Comparison of ENCODE assay signal across 9 mouse cellular contexts in the genomic region with DNA sequence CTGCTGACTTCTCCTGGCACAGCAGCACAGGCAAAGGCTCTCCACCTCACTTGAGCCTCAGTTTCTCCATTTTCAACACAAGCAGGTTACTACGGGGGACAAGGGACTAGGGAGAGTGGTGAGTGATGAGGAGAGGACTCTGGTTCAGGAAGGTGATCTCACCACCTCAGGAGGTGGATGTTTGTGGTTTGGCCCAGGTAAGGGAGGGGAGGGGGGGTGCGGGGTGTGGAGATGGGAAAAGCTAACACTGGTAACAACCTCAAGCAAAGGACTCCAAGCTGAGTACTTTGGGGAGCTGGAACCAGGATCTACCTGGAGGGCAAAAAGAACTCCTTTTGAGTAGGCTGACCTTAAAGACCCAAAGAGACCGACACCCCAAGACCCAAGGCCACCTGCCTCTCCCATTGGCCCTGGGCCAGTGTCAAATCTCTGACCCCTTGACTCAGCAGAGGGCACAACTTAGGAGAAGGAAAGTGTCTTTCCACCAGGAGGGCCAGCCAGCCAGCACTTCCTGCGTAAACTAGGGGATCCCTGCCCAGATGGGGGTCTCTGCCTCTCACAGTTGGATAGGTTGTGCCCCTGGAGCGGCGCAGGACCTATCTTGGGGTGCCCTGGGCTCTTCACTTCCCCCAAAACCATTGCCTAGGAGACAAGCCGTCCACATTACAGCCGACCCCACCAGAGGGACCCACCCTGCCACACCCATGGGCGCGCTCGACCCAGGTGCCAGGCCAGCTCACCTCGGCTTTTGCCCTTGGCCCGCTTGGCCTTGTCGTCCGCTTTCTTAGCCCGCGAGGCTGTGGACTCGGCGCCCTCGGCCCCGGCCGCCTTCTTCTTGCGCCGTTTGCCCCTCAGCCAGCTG. TPM values are rescaled to one million over a fixed set of nuclear protein-coding genes. Genes with fewer than 3 reads are reported as not detected.
A peak's percentile ranks its signal among the peaks of the same experiment; 100 is the strongest.
DNase-seq lines count a peak whose midpoint lies in the region; ATAC-seq lines count a peak whose summit lies in the region.
"Had no signal": no experiment of that assay in that cellular context is flagged by ENCODE, and none has a peak within 500 bp of the region (broad histone marks: within the 10 kb centered on the region; RNA-seq: fewer than 3 reads in every experiment).

No protein-coding gene starts in this region.

- peak overlapping the region; percentile 78 for H3K9ac ChIP-seq in heart, embryonic 14.5 days (ENCODE audit: low read length)
- H3K9ac ChIP-seq in midbrain, embryonic 12.5 days (replicated peaks): peak overlapping the region; percentile 54

- peak overlapping the region; percentile 53 to 55 for H3K4me3 ChIP-seq in heart, embryonic 14.5 days (ENCODE audit: control insufficient read depth in 1 of 2, insufficient read depth in 1 of 2, low read depth in 1 of 2, low read length in 2 of 2)
- peak overlapping the region; percentile 63 for H3K4me3 ChIP-seq in embryonic facial prominence, embryonic 10.5 days
- peak overlapping the region; percentile 52 for H3K4me3 ChIP-seq in midbrain, embryonic 12.5 days

- intact Hi-C loops in heart, postnatal 14 days (cut with DNase I): no loop called here

- peak overlapping the region; percentile 96 for H3K4me2 ChIP-seq in heart, embryonic 14.5 days (ENCODE audit: low read length)
- peak overlapping the region; percentile 87 for H3K4me2 ChIP-seq in midbrain, embryonic 12.5 days (replicated peaks)

- no peak overlapping the region for H3K27ac ChIP-seq in heart, embryonic 14.5 days (replicated peaks in 1 of 2; ENCODE audit: control insufficient read depth in 1 of 2, insufficient read depth in 1 of 2, low read depth in 2 of 2, low read length in 2 of 2)
- H3K27ac ChIP-seq in embryonic facial prominence, embryonic 10.5 days (replicated peaks): peak overlapping the region; percentile 63; the same call in 1 of the 2 replicates
- H3K27ac ChIP-seq in midbrain, embryonic 12.5 days (replicated peaks): no peak overlapping the region

- ATAC-seq in heart, embryonic 14.5 days (ENCODE audit: insufficient number of reproducible peaks, insufficient read depth, low FRiP score, low read depth): no peak
- ATAC-seq in midbrain, embryonic 12.5 days (ENCODE audit: low FRiP score, low read depth): no peak

- WGBS in heart, embryonic 14.5 days: 8% methylated on average over 24 of the region's 24 CpGs
- 8% methylated on average over 24 of the region's 24 CpGs for WGBS in embryonic facial prominence, embryonic 10.5 days
- 11% methylated on average over 24 of the region's 24 CpGs for WGBS in midbrain, embryonic 12.5 days

- peaks cover 9 to 16% of the 10 kb centered on the region in 2 experiments for H3K4me1 ChIP-seq in heart, embryonic 14.5 days (ENCODE audit: control insufficient read depth in 2 of 2, insufficient read depth in 2 of 2, low read length in 2 of 2)
- peaks cover 47% of the 10 kb centered on the region for H3K4me1 ChIP-seq in embryonic facial prominence, embryonic 10.5 days
- H3K4me1 ChIP-seq in midbrain, embryonic 12.5 days: peaks cover 38% of the 10 kb centered on the region

- H3K36me3 ChIP-seq in heart, embryonic 14.5 days (ENCODE audit: control insufficient read depth, insufficient read depth, low read length): no peaks in the 10 kb centered on the region
- no peaks in the 10 kb centered on the region for H3K36me3 ChIP-seq in embryonic facial prominence, embryonic 10.5 days (replicated peaks)
- no peaks in the 10 kb centered on the region for H3K36me3 ChIP-seq in midbrain, embryonic 12.5 days

- no peaks in the 10 kb centered on the region for H3K9me3 ChIP-seq in heart, embryonic 14.5 days (ENCODE audit: control insufficient read depth, low read length)
- H3K9me3 ChIP-seq in embryonic facial prominence, embryonic 10.5 days: no peaks in the 10 kb centered on the region
- no peaks in the 10 kb centered on the region for H3K9me3 ChIP-seq in midbrain, embryonic 12.5 days

- peaks cover 86% of the 10 kb centered on the region for H3K27me3 ChIP-seq in heart, embryonic 14.5 days (ENCODE audit: control insufficient read depth, insufficient read depth, low read length)
- peaks cover 85% of the 10 kb centered on the region for H3K27me3 ChIP-seq in embryonic facial prominence, embryonic 10.5 days (replicated peaks; ENCODE audit: low read depth, poor library complexity, severe bottlenecking)
- peaks cover 73% of the 10 kb centered on the region for H3K27me3 ChIP-seq in midbrain, embryonic 12.5 days

- DNase-seq in heart, postnatal 14 days: no peak
- peak; percentile 53 for DNase-seq in embryonic facial prominence, embryonic 10.5 days (ENCODE audit: low spot score)
- DNase-seq in kidney, adult 9 months: peak; percentile 55
- no peak for DNase-seq in layer of hippocampus, adult 18-20 months (ENCODE audit: low spot score in 2 of 2)
- DNase-seq in T-cell, adult 2 months (ENCODE audit: low spot score): no peak
- no peak for DNase-seq in frontal cortex, postnatal 14 days (ENCODE audit: low spot score in 2 of 2)

RNA-seq across cellular contexts. Expression of gene C77080, which starts 13.6 kb away (rescaled TPM):
- 1.3 and 1.4 TPM in 2 replicates for polyA plus RNA-seq in heart, embryonic 14.5 days (2014; fragmentation: Nextera tagmentation; extraction: Ambion mirVana)
- 1 to 10 TPM; 4.8 to 5.7 TPM for total RNA-seq in heart, postnatal 14 days (2021)
- 3.3 and 3.5 TPM in 2 replicates for polyA plus RNA-seq in embryonic facial prominence, embryonic 10.5 days (2016; fragmentation: Nextera tagmentation; extraction: Ambion mirVana)
- polyA plus RNA-seq in midbrain, embryonic 12.5 days (2016; fragmentation: Nextera tagmentation; extraction: Ambion mirVana): 5.2 and 6.3 TPM in 2 replicates
- 1 to 10 TPM; 6.4 to 7.5 TPM for total RNA-seq in layer of hippocampus, adult 18-20 months (2021)
- total RNA-seq: neutrophil, adult 5-6 weeks had no signal

RNA-seq across cellular contexts. Expression of gene Sync, which starts 39.8 kb away (rescaled TPM):
- 1.6 and 1.8 TPM in 2 replicates for polyA plus RNA-seq in heart, embryonic 14.5 days (2014; fragmentation: Nextera tagmentation; extraction: Ambion mirVana)
- 10 to 100 TPM; 11.4 to 12.5 TPM for total RNA-seq in heart, postnatal 14 days (2021)
- polyA plus RNA-seq in embryonic facial prominence, embryonic 10.5 days (2016; fragmentation: Nextera tagmentation; extraction: Ambion mirVana): 0.48 and 0.71 TPM in 2 replicates
- polyA plus RNA-seq in midbrain, embryonic 12.5 days (2016; fragmentation: Nextera tagmentation; extraction: Ambion mirVana): 0.62 and 0.66 TPM in 2 replicates
- under 1 TPM; 0.99 TPM for total RNA-seq in layer of hippocampus, adult 18-20 months (2021)

RNA-seq across cellular contexts. Expression of gene Yars, which starts 58.1 kb away (rescaled TPM):
- 46.3 and 51.2 TPM in 2 replicates for polyA plus RNA-seq in heart, embryonic 14.5 days (2014; fragmentation: Nextera tagmentation; extraction: Ambion mirVana)
- total RNA-seq in heart, postnatal 14 days (2021): 10 to 100 TPM; 26.5 to 30.5 TPM
- polyA plus RNA-seq in embryonic facial prominence, embryonic 10.5 days (2016; fragmentation: Nextera tagmentation; extraction: Ambion mirVana): 96.0 and 105 TPM in 2 replicates
- 104 and 108 TPM in 2 replicates for polyA plus RNA-seq in midbrain, embryonic 12.5 days (2016; fragmentation: Nextera tagmentation; extraction: Ambion mirVana)
- 10 to 100 TPM; 78.5 to 81.1 TPM for total RNA-seq in layer of hippocampus, adult 18-20 months (2021)

RNA-seq across cellular contexts. Expression of gene S100pbp, which starts 58.1 kb away (rescaled TPM):
- 13.7 and 15.7 TPM in 2 replicates for polyA plus RNA-seq in heart, embryonic 14.5 days (2014; fragmentation: Nextera tagmentation; extraction: Ambion mirVana)
- total RNA-seq in heart, postnatal 14 days (2021): 10 to 100 TPM; 16.7 to 17.7 TPM
- polyA plus RNA-seq in embryonic facial prominence, embryonic 10.5 days (2016; fragmentation: Nextera tagmentation; extraction: Ambion mirVana): 29.5 and 29.8 TPM in 2 replicates
- polyA plus RNA-seq in midbrain, embryonic 12.5 days (2016; fragmentation: Nextera tagmentation; extraction: Ambion mirVana): 28.4 and 31.3 TPM in 2 replicates
- total RNA-seq in layer of hippocampus, adult 18-20 months (2021): 10 to 100 TPM; 32.6 to 35.4 TPM

Comparison
In these comparisons a context has a peak if more than half of its experiments do, and no peak if none do; other contexts are left out.
1. DNase-seq: peak in embryonic facial prominence, embryonic 10.5 days (single experiment) and kidney, adult 9 months (single experiment); none in heart, postnatal 14 days (0 of 2), layer of hippocampus, adult 18-20 months (0 of 2), T-cell, adult 2 months (single experiment) and frontal cortex, postnatal 14 days (0 of 2).
2. Peak in every context shown above with its lines, with median percentiles within 50 percentile points of each other: H3K4me3 ChIP-seq.